Mouse (Mus musculus) midbrain, embryonic 16.5 days (tissue): ENCODE measurements at regions not wholly inside any gene's neighbourhood (a gene's known extent, or its start where the extent isn't known, plus 50 kb on each side); places are given as distances from the start of the nearest gene placed in this dataset.
"Not testable (repeated sequence)": the region's sequence is repeated elsewhere in the genome, so short reads cannot be mapped to it uniquely, and the experiment has no call there.

Experiments
- ATAC-seq: fragments of 200-750 bp; cut with Nextera tagmentation; 2 replicates; pipeline ENCODE4 v1.8.0; 2017; ENCODE audit warnings: moderate TSS enrichment
- H3K27ac ChIP-seq: fragments of 300-500 bp; sonication (generic); 2 replicates; pipeline ENCODE4 v1.5.1; 2014; ENCODE audit warnings: mild to moderate bottlenecking, low read length, mixed read lengths
- H3K27me3 ChIP-seq: fragments of 300-500 bp; sonication (generic); 2 replicates; pipeline ENCODE4 v1.6.1; 2014; ENCODE audit warnings: low read depth, low read length, mixed read lengths; ENCODE audit not compliant: control insufficient read depth, insufficient read depth
- H3K36me3 ChIP-seq: fragments of 300-500 bp; sonication (generic); 2 replicates; pipeline ENCODE4 v1.6.1; 2014; ENCODE audit warnings: mild to moderate bottlenecking, low read length, moderate library complexity, mixed read lengths; ENCODE audit not compliant: control insufficient read depth, insufficient read depth
- H3K4me1 ChIP-seq: fragments of 300-500 bp; sonication (generic); 2 replicates; pipeline ENCODE4 v1.6.1; 2014; ENCODE audit warnings: mild to moderate bottlenecking, low read length, mixed read lengths; ENCODE audit not compliant: control insufficient read depth, insufficient read depth
- H3K4me2 ChIP-seq: fragments of 300-500 bp; sonication (generic); 2 replicates; pipeline ENCODE4 v1.6.1; 2014; ENCODE audit warnings: mild to moderate bottlenecking, low read length, mixed read lengths
- H3K4me3 ChIP-seq: fragments of 300-500 bp; sonication (generic); 2 replicates; pipeline ENCODE4 v1.5.1; 2014; ENCODE audit warnings: low read depth, mild to moderate bottlenecking, low read length, moderate library complexity, mixed read lengths
- H3K9ac ChIP-seq: fragments of 300-500 bp; sonication (generic); 2 replicates; pipeline ENCODE4 v1.6.1; 2014; ENCODE audit warnings: low read depth, low read length, mixed read lengths
- H3K9me3 ChIP-seq: fragments of 300-500 bp; sonication (generic); replicated peaks from 2 replicates; pipeline ENCODE4 v1.6.1; 2014; ENCODE audit warnings: mild to moderate bottlenecking, low read length, mixed read lengths; ENCODE audit not compliant: control insufficient read depth, poor library complexity, severe bottlenecking
- WGBS: fragments of 180-500 bp; shearing (Covaris S2); extraction: QIAGEN DNeasy Blood & Tissue Kit; methylation state at CpG from one replicate; pipeline ENCODE4 v1.1.7; 2014; 5-methylcytosine and 5-hydroxymethylcytosine counted together

DNA sequence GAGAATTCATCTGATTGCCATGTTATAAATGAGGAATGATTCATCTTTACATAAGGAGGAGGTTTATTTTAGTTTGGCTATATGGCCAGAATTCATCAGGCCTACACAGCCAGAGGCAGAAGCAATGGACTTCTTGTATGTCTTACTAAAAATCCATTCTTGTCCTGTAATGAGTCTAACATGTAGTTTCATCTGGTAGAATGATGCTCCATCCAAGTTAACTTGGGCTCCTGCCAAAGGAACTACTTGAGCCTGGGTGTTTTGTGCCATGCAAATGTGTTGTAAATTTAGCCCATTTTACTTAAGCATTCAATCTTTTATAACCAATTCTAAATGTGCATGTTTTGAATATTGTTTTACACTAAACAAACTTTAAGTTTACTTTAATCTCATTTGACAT is 462.9 kb upstream of the Pom121l12 start:
- H3K4me1 ChIP-seq = no peaks in the 10 kb centered on the region
- H3K36me3 ChIP-seq = no peaks in the 10 kb centered on the region
- no peak for ATAC-seq
- H3K27ac ChIP-seq = no peak overlapping the region
- no peaks in the 10 kb centered on the region for H3K9me3 ChIP-seq
- H3K9ac ChIP-seq = no peak overlapping the region
- no peak overlapping the region for H3K4me2 ChIP-seq
- H3K4me3 ChIP-seq = no peak overlapping the region
- no peaks in the 10 kb centered on the region for H3K27me3 ChIP-seq

DNA sequence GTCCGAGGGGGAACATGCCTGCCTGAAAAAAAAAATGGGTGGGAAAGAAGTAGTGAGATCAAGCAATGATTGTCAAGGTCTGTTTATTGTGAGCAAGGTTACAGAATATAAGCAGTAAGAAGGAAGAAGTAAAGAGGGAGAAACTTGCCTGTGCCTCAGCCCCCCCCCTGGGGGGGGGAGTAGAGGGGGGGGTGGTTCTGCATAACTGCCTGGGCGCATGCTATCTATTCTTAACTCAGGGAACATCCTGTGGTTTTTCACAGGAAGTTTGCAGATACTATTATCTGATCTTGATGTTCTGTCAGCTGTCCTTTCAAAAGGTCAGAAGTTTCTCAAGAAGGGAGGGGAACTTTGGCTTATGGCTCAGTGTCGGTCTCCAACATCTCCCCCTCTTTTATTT is 456.7 kb upstream of the Pom121l12 start:
- H3K4me3 ChIP-seq, H3K27ac ChIP-seq, H3K9me3 ChIP-seq, ATAC-seq, H3K4me2 ChIP-seq, H3K9ac ChIP-seq, H3K4me1 ChIP-seq, H3K36me3 ChIP-seq, H3K27me3 ChIP-seq: not testable (repeated sequence)
- 94% methylated on average over 3 of the region's 3 CpGs for WGBS

DNA sequence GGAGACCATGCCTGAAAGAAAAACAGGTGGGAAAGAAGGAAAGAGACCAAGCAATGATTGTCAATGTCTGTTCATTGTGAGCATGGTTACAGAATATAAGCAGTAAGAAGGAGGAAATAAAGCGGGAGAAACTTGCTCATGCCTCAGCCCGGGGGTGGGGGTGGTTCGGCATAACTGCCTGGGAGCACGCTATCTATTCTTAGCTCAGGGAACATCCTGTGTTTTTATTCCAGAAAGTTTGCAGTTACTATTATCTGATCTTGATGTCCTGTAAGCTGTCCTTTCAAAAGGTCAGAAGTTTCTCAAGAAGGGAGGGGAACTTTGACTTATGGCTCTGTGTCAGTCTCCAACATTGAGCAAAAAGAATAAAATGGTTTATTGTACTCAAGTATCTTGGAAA is 451.4 kb upstream of the Pom121l12 start:
- Histone ChIP-seq H3K9ac (no peak overlapping the region), H3K4me1 (no peaks in the 10 kb centered on the region), H3K27me3 (no peaks in the 10 kb centered on the region), H3K9me3 (no peaks in the 10 kb centered on the region), H3K36me3 (no peaks in the 10 kb centered on the region), H3K4me2 (no peak overlapping the region), H3K4me3 (no peak overlapping the region), H3K27ac (no peak overlapping the region)
- no peak for ATAC-seq
- WGBS = 96% methylated on average over 4 of the region's 4 CpGs

DNA sequence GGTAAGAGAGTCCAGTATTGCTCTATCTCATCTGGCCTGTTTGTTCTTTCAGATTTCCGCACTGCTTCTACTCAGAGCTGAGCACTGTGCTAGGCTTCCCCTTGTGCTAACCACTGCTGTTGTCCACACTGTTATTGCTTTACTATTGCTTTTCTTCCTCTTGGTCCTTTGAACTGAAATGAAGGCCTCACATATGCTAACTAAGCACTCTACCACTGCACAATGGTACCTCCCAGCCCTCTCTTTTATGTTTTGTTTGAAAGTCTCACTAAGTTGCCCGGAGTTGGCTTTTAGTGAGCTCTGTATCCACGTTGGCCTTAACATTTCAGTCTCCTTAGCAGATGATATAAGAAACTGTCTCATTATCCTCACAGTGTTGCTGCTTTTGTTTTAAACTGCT is 439.7 kb upstream of the Pom121l12 start:
- H3K9ac ChIP-seq = no peak overlapping the region
- WGBS = 34% methylated on average over 3 of the region's 3 CpGs
- no peak for ATAC-seq
- no peaks in the 10 kb centered on the region for H3K36me3 ChIP-seq
- H3K4me1 ChIP-seq = no peaks in the 10 kb centered on the region
- H3K27me3 ChIP-seq = no peaks in the 10 kb centered on the region
- no peak overlapping the region for H3K4me3 ChIP-seq
- H3K9me3 ChIP-seq = no peaks in the 10 kb centered on the region
- no peak overlapping the region for H3K4me2 ChIP-seq
- H3K27ac ChIP-seq = no peak overlapping the region

DNA sequence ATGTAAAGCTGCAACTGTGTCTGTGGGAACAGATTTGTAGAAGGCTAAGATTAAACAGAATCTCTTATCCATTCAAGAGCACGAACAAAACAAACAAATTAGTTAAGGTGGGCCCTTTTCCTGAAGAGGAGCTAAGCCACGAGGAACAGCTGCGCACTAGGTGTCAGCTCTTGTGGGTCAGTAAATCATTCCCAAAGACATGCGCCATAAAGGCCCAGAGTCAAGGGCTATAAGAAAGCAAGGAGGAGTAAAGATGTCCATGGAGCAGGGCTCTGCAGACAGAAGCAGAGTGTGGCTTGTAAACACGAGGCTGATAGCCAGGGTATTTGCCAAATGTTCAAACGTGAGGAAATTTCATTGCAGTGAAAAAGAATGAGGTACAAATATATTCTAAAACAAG is 429.6 kb upstream of the Pom121l12 start:
- Histone ChIP-seq H3K27me3 (no peaks in the 10 kb centered on the region), H3K9ac (no peak overlapping the region), H3K4me2 (no peak overlapping the region), H3K27ac (no peak overlapping the region), H3K36me3 (no peaks in the 10 kb centered on the region), H3K9me3 (0 out of 2 replicates have a peak, but pooled peaks cover 2% of the 10 kb centered on the region), H3K4me1 (no peaks in the 10 kb centered on the region), H3K4me3 (no peak overlapping the region)
- no peak for ATAC-seq
- 73% methylated on average over 6 of the region's 6 CpGs for WGBS

DNA sequence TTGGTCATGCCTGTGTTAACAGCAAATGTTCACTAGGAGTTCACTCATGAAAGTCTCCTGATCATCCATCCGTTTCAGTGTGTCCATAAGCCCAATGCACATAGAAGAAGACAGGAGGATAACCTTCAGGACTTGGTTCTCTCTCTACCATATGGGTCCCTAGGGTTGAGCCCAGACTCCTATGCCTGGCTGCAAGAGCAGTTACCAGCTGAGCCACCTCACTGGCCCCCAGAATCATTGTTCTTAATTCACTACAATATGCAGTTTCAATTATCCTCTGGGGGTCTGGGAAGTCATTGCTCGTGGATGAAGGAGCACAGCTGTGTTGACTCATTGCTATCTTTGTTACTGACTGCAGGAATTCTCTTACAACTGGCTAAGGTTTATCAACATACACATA is 424.5 kb upstream of the Pom121l12 start:
- Histone ChIP-seq H3K9ac (no peak overlapping the region), H3K4me3 (no peak overlapping the region), H3K4me1 (no peaks in the 10 kb centered on the region), H3K36me3 (no peaks in the 10 kb centered on the region), H3K27ac (no peak overlapping the region), H3K4me2 (no peak overlapping the region), H3K27me3 (no peaks in the 10 kb centered on the region), H3K9me3 (0 out of 2 replicates have a peak, but pooled peaks cover 2% of the 10 kb centered on the region)
- 53% methylated on average over 2 of the region's 2 CpGs for WGBS
- no peak for ATAC-seq

DNA sequence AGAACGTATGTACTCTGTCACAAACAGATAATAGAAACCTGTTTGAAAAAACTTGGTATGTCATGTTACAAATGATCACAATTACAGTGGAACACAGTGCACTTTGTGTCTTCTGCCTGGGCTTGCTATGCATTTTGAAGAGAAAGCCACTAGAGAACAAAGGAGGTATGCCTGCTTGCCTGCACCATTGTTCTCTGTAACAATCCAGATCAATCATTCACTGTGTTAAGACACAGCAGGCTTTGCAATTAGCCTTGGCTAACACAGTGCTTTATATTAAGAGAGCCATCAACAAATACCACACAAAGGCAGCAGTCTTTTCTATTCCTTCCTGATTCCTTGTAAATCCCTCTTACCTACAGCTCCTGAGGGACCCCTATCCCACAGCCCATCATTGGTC is 417.1 kb upstream of the Pom121l12 start:
- 13% methylated on average over 1 of the region's 1 CpGs for WGBS
- no peak overlapping the region for H3K4me2 ChIP-seq
- peak; percentile 71 for ATAC-seq

DNA sequence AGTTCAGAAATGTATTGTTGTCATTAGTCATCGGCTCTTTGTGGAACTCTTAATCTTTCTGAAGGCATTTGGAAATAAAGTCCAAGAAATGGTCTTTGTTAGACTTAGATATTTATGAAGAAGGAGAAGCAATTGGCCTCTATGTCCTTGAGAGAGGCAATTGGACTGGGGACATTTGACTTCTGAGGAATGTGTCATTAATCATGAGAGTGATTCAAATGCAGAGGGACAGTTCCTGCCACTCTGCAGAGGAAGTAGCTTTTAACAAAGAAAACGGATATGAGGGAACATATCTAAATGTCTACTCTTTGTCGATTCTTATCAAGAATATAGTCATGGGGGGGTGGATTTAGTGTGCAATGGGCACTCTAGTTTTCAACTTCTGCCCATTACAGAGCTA is 416.6 kb upstream of the Pom121l12 start:
- no peak overlapping the region for H3K27ac ChIP-seq

More for the DNA sequence above, 417.1 kb upstream of the Pom121l12 start:
- H3K4me3 ChIP-seq = no peak overlapping the region
- H3K9me3 ChIP-seq = no peaks in the 10 kb centered on the region
- peaks cover 4% of the 10 kb centered on the region; the same call in 1 of the 2 replicates for H3K4me1 ChIP-seq
- H3K36me3 ChIP-seq = no peaks in the 10 kb centered on the region
- H3K27ac ChIP-seq = no peak overlapping the region
- H3K9ac ChIP-seq = no peak overlapping the region
- H3K27me3 ChIP-seq = no peaks in the 10 kb centered on the region

DNA sequence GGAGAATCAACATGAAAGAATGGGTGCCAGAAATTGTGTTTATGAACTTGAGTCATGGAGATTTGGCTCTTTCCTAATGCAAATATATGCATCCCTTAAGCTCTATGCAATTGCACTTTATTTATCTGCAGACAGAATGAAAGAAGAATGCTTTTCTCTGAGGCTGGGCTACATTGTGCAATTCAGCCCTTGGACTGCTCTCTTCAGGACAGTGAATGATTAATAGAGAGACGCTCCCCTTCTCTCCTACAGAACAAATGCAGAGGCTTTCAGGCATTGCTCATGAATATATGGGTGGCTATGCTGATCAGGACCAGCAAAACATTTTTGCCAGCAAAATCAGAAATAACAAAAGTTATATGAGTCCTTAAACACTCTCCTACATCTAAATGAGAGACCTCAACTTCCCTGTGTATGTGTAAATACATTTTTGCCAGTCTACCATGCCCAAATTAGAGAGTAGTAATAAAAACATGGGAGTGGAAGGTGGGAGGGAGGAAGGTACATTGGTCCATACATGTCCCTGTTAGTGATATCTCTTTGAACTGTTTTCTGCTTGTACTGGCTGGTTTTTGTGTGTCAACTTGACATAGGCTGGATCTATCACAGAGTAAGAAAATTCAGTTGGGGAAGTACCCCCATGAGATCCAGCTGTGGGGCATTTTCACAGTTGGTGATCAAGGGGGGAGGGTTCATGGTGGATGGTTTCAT is 415.7 kb upstream of the Pom121l12 start:
- peak; percentile 28; the same call in 1 of the 2 replicates for ATAC-seq
- Histone ChIP-seq H3K9me3 (no peaks in the 10 kb centered on the region), H3K27me3 (no peaks in the 10 kb centered on the region), H3K36me3 (no peaks in the 10 kb centered on the region), H3K9ac (no peak overlapping the region), H3K4me3 (no peak overlapping the region), H3K27ac (no peak overlapping the region), H3K4me2 (no peak overlapping the region), H3K4me1 (peaks cover 4% of the 10 kb centered on the region; the same call in 1 of the 2 replicates)
- 51% methylated on average over 1 of the region's 1 CpGs for WGBS

More for the DNA sequence above, 416.6 kb upstream of the Pom121l12 start:
- H3K36me3 ChIP-seq = no peaks in the 10 kb centered on the region
- no peak overlapping the region for H3K9ac ChIP-seq
- 0 out of 2 replicates have a peak, but pooled peaks have one; percentile 14 for ATAC-seq
- H3K9me3 ChIP-seq = no peaks in the 10 kb centered on the region
- H3K4me2 ChIP-seq = no peak overlapping the region
- H3K4me3 ChIP-seq = no peak overlapping the region
- WGBS = 33% methylated on average over 3 of the region's 3 CpGs
- no peaks in the 10 kb centered on the region for H3K27me3 ChIP-seq
- peaks cover 4% of the 10 kb centered on the region; the same call in 1 of the 2 replicates for H3K4me1 ChIP-seq
